Mouse (Mus musculus) cerebral cortex, adult 2 months (tissue): Measurements from ENCODE around the gene Tmem185b.

ENCODE experiments used
- WGBS: fragments of 180-500 bp; shearing (Covaris S2); methylation state at CpG from one replicate; pipeline ENCODE4 v1.1.7; 2018; 5-methylcytosine and 5-hydroxymethylcytosine counted together

Gene Tmem185b

DNA sequence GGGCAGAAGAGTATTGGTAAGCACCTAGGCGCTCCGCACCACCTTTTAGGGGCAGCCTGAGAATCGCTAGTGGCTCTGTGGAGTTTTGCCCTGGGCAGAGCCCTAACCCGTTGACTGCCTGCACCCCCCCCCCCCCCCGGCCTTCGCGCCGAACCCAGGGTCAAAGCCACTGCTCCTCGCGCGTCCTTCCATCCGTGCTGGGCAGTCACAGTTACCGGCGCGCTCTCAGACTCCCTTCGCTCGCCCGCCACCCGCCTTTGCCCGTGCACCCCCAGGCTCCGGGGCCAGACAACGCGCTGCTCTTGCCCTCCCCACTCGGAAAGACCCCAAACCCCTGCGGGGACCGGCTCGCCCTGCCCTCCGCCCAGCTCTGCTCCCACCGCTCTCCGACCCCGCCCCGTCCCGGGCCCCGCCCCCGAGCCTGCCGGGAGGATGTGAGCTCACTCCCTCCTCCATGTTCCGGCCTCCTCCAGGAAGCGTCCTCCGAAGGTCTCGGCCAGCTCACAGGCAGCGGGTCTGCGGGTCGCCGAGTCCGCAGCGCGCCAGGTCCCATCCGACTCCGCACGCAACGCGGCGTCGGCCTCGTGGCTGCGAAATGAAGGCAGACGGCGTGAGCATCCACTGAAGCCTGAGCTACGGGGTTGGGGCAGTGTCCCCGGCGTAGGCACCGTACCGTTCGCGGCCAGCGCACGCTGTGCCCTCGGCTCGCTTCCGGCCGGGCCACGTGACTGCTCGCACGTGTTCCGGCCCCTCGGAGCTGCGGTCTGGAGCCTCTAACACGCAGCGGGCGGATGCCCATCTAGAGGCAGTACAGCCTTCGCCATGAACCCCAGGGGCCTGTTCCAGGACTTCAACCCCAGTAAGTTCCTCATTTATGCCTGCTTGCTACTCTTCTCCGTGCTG is at the start of gene Tmem185b:
TSS of gene Tmem185b (plus strand) at position 472 of the 903 bp plus-strand sequence.
- WGBS = 2% methylated on average over 82 of the region's 82 CpGs

DNA sequence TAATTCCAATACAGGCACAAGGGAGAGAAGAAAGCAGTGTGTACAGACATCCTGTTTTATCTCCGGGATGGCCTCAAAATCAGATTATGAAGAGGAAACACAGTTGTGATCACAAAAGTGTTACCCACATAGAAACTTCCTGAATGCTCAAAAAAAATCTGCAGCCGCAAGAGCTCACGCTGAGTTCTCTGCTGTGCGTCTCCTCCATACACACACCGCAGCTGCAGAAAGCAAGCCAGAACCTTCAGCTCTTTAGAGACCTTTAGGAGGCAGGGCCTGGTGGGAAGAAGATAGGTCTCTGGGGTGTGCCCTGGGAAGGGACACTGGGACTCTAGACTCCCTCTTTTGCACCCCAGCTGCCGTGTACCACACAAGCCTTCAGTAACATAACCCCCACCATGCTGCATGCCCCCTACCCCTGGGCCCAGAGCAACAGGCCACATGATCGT is 49.0 kb upstream of the Tmem185b start:
- 74% methylated on average over 7 of the region's 7 CpGs for WGBS

DNA sequence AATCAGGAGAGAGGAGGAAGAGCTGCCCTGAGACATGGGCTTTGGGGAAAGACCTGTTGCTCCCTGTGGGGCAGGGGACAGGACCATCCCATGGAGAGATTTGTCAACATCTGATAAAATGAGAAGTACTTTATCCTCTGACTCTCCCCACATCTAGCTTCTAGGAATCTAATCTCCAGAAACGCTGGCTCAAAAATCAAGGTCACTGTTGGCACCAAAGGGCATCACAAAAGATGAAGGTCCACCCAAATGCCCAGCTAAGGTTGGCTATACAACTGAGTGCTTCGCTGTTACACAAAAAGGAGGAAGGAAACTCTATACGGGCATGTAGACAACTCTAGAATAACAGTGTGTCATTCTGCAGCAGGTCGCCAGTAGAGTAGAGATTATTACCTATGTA is 46.3 kb upstream of the Tmem185b start:
- 84% methylated on average over 4 of the region's 4 CpGs for WGBS

DNA sequence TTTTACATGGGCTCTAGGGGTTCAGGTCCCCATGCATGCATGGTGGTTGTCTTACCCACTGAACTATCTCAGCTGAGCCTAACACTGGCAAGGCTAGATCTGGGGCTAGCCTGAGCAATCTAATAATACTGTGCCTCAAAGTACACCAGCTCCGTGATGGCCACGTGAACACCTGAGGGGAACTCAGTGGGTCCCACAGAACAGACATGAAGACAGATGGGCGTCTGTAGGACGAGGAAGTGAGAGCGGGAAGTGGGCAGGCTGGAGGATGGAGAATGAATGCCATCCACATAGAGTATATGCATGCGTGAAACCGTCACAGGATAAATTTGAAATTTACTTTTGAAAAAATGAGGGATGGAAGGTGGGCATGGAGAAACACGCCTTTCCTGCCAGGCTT is 45.3 kb upstream of the Tmem185b start:
- WGBS = 74% methylated on average over 8 of the region's 8 CpGs

DNA sequence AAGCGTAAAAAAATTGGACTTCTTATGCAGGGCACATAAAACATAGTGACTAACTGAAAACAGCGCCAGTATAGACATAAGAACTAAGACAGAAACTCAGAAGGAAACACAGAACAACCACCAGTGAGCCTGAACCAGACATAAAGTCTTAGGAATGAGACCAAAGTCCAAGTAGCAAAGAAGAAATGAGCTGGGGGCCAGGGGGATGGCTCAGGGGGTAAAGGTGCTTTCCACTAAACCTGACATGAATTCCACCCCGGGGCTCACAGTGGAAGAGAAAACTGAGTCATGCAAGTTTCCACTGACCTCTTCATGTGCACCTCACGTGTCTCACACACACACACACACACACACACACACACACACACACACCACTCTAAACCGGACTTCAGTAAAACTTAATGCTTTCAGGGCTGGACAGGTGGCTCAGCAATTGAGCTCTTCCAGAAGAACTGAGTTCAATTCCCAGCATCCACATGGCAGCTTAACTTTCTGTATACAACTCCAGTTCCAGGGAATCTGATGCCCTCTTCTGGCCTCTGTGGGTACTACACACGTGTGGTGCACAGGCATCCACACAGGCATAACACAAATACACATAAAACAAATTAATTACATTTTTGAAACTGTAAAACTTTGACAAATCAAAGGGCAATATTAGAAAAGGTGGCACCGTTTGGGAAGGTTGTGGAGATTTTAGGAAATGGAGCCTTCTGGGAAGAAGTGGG is 44.6 kb upstream of the Tmem185b start:
- WGBS = 95% methylated on average over 7 of the region's 7 CpGs

DNA sequence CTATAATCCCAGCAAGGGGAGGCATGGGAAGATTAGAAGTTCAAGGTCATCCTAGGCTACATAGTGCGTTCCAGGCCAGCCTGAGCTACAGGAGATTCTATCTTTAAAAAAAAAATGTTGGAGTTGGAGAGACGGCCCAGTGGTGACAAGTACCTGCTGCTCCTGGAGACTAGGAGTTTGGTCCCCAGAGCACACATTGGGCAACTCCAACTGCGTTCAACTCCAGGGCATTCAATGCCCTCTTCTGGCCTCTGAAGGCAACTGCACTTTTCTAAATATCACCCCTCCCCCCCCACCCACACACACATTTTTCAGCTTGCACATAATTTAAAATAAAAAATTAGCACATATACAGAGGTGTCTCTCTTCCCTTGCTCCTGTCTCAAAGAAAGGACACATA is 43.1 kb upstream of the Tmem185b start:
- 68% methylated on average over 3 of the region's 3 CpGs for WGBS

DNA sequence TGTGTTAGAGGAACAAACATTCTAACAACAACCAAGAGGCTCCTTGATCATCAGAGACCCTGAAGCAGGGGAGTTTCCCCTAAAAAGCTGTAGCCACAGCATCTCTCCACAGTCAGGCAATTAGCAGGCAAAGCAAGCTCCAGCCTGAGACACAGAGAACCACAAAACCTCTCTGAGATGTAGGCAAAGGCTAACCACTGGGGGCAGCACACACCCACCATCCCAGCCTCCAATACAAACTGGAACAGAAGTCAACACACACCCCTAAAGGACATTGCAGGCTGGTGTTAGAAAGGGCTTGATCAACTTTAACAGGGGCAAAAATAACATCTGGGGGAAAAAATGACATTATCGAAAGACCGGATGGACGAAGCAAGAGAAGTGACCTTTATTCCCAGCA is 41.5 kb upstream of the Tmem185b start:
- 77% methylated on average over 3 of the region's 3 CpGs for WGBS

DNA sequence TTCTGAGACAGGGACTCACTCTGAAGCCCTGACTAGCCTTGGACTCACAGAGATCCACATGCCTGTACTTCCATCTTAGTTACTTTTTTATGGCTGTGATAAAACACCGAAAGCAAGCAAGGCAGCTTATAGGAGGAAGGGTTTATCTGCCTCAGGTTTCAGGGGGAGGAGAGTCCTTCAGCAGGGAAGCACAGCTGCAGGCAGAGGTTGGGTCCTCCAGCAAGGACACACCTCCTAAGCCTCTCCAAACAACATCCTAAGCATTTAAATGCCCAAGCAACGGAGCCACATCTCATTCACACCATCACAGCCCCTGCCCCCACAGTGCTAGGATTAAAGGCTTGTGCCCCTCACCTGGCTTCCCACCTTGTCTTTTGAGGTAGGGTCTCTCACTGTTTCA is 40.1 kb upstream of the Tmem185b start:
- 71% methylated on average over 2 of the region's 2 CpGs for WGBS

DNA sequence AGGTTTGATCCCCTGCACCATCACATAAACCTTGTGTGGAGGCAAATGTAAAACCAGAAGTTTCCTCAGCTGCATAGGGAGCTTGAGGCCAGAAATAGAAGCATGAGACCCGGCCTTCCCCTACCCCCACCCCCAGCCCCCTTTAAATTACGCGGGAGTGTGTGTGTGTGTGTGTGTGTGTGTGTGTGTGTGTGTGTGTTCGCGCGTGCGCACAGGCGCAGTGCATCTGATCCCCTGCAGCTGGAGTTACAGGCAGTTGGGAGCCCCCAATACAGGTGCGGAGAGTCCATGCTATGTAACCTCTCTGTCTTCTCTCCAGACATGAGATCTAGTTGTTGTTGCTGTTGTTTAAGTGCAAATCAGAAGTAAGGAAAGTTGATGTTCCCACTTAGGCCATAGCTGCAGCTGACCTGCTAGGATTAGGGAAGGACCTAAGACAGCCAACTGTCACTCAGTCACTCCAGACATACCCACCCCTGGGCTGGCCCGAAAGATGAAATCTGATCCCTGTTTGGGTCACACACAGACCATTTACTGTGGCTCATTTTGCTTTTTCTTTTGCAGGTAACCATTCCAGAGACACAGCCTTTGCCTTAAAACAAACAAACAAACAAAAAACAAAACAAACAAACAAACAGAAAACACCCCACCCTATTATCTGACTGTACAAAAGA is 37.9 kb upstream of the Tmem185b start:
- 69% methylated on average over 10 of the region's 10 CpGs for WGBS

DNA sequence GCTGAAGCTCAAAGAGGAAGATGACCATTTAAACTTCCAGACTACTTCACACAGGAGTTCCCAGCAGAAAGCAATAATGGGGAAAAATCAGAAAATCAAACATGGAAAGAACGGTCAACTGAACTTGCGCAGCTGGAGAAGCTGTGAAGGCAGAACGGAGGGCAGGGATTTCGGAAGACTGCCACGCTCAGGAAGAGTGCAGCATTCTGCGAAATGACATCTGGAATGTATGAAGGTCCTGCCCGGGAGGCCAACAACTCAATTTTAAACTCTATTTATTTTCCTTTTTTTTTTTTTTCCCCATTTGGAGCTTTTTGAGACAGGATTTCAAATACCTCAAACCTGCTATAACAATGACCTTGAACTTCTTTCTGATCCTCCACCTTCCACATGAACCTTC is 35.2 kb upstream of the Tmem185b start:
- WGBS = 93% methylated on average over 7 of the region's 7 CpGs

DNA sequence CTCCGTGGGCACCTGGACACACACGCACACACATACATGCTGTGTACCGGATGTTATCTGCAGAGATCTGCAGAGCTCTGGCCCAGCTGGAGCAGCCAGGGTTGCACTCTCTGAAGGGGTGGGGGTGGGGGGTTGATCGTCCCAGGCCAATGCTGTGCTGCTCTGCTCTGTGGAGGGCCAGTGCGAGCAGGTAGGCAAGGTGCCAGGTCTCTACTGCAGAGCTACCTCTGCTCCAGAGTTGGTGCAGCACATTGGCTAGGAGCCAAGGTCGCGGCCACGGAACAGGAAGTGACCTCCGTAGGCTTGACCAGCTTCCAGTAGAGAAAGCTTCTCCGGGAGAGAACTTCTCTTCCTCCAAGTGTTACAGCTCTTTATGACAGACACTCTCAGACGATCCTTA is 33.9 kb upstream of the Tmem185b start:
- 39% methylated on average over 11 of the region's 11 CpGs for WGBS

DNA sequence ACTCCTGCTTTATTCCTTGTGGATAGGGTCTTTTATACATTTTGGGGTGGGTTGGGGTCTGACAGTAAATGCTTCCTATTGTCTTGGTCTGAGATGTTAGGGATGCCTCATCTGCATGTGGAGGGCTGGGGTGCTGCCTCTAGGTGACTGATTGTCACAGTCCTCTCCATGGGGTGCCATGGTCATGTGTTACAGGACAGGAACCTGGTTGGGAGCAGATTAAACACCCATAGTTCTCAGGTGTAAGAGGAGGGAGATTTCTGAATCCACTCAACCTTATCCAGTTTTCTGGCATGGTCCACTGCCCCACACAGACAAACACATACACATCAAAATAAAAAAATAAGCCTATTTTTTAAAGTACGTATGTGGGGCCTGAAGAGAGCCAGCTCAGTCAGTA is 33.5 kb upstream of the Tmem185b start:
- 71% methylated on average over 1 of the region's 1 CpGs for WGBS

DNA sequence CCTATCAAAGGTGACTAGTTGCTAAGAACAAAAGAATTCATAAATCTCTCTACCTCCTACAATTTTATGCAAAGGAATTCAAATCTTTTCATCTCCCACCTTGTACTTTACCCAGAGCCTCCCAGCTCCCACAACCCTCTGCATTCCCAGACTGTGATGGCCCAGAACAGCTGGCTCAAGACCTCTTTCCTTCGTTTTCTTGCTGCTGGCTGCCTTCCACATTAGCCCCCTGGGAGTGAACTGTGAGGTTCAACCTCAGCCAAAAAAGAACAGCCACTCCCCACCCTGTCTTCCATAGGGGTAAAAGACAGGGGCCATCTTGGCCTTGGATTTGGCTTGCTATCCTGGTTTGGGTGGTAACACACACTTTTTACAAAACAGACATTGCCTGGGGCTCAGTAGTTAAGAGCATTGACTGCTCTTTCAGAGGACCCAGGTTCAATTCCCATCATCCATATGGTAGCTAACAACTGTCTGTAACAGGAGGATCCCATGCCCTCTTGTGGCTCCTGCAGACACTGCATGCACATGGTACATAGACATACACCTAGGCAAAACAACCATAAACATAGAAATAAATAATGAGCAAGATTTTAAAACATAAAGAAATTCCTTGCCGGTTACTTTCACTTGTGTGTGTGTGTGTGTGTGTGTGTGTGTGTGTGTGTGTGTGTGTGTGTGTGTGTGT is 31.8 kb upstream of the Tmem185b start:
- WGBS = 84% methylated on average over 2 of the region's 2 CpGs

DNA sequence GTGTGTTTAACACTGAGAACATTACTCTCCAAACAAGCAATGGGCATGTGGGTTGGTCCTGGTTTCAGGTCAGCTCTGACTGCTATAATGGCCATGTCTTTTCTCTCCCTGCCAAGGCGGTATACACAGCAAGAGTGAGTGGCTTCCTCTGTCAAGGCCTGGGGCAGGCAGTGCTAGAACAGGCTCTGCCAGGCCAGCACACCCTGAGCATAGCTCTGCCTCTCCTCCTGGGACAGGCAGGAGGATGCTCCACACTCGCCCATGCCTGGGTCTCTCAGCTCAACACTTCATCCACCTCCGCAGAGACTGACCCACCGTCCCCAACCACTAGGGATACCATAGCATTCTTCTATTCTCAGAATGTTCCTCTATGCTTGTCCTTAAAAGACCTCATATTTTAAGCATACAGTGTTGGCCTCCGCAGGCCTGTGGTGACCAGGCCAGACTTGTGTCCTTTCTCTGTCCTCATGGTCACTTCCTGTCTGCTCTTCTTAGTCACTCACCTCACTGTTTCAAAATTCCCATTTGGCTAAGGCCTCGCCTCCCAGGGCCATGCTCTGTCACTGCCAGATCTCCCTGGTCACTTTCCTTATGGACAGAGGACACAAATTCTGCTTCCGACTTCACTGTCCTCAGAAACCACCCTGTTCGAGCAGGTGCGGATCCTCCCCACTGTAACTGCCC is 31.1 kb upstream of the Tmem185b start:
- 86% methylated on average over 9 of the region's 9 CpGs for WGBS

DNA sequence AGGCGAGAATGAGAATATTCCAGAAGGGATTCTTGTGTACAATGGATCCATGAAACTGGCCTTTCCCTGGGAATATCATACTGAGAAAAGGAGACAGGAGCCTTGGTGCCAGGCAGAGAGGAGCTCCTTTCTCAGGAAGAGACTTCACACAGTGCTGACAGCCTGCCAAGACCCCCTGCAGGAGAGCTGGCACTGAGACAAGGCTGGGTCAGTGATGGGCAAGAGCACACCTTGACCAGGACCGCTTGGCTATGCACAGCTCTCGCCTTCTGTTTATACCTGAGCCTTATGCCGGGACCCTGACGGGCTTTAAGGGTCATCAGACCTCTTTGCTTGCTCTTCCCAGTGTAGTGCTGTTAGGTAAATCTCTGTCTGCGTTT is 30.6 kb upstream of the Tmem185b start:
- 89% methylated on average over 6 of the region's 6 CpGs for WGBS

DNA sequence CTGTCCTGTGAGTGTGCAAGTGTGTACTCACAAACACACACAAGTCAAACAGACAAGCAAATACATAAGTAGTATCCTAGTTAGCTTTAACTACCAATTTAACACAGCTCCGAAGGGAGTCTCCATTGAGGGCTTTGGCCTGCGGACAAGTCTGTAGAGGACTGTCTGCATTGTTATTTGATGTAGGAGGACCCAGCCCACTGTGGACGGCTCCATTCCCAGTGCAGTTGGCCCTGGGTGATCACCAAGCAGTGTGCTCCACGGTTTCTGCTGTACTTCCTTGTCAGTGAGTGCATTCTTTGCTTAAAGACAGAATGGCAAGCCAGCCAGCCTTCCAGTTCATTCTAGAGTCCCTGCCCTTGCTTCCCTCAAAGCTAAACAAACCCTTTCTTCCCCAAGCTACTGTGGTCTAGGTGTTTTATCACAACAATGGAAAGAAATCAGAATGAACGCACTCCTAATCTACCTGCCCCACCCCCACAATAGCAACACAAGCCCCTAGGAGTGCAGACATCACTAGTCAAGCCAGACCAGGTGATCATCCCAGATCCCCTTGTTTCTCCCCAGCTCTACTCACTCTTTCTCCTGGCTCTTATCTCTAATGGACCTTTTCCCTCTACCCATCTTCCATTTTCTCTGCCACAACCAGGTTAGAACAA is 28.5 kb upstream of the Tmem185b start:
- WGBS = 79% methylated on average over 5 of the region's 5 CpGs

DNA sequence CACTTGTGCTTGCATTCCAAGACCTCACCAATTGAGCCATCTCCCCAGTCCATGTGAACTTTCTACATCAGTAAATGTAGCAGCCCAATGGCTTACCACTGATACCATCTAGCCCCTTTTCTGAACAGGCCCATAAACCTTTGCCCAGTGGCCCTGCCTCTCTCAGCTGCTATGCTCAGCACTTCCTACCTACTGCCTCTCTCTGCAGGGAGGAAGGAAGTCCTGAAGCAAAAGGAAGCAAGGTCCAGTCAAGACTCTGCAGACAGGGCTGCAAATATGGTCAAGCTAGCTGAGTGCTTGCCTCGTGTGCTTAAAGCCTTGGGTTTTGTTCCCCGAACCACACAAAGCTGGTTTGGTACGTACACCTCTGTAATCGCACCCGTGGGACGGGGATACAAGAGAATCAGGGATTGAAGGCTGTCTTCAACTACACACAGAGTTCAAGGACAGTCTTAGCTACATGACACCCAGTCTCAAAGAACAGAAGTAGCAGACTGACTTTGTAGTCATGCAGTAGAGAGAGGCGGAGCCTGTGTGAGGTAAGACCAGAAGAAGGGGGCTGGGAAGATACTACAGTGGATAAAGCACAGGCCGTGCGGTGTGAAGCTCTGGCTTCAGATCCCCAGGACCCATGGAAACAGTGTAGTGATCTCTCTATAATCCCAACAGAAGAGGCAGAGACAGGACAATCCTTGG is 27.3 kb upstream of the Tmem185b start:
- 77% methylated on average over 9 of the region's 9 CpGs for WGBS

DNA sequence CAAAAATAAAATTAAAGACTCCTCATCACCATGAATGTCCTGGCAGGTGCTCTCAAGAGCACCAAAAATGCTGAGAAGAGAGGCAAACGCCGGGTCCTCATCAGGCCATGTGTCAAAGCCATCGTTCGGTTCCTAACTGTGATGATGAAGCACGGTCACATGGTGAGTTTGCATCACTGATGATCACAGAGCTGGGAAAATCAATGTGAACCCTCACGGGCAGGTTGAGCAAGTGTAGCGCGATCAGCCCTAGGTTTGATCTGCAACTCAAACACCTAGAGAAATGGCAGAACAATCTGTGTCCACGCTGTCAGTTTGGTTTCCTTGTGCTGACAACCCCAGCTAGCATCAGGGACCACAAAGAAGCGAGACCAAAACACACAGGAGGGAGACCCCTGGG is 26.5 kb upstream of the Tmem185b start:
- 94% methylated on average over 10 of the region's 10 CpGs for WGBS

DNA sequence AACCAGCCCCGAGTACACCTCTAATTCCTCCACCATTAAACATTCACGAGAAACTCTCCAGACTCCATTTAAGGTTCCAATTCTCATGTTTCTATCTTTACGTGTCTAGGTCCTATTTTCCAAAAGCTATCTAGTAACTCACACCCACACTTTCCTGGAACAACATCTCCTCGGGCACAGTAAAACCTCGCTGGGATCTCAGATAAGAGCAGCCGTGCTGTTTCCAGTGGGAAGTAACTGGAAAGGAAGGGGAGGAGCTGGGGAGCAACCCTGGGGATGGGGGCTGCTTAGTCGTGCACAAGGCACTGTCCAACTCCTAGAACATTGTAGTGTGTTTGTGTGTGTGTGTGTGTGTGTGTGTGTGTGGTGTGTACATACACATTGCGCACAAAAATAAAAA is 24.1 kb upstream of the Tmem185b start:
- 43% methylated on average over 8 of the region's 8 CpGs for WGBS

DNA sequence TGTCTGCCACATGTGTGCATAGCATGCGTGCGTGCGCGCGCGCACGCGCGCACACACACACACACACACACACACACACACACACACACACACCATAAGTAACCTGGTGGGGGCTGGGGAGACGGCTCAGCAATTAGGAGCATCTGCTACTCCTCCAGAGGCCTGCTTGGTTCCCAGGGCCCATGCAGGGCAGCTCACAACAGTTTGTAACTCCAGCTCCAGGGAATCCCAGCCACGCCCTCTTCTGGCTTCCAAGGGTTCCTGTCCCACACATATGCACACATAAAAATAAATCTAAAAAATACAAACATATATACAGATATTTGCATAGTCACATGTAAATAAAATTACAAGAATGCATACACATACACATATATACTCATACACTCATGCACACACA is 23.2 kb upstream of the Tmem185b start:
- WGBS = 86% methylated on average over 11 of the region's 11 CpGs
